Mouse (Mus musculus) lung, postnatal 0 days (tissue): ENCODE measurements at regions not wholly inside any gene's neighbourhood (a gene's known extent, or its start where the extent isn't known, plus 50 kb on each side); places are given as distances from the start of the nearest gene placed in this dataset.

ENCODE experiments used
- CTCF ChIP-seq: IDR thresholded peaks from 2 replicates; pipeline ENCODE4 v1.5.1; 2016; ENCODE audit warnings: antibody characterized with exemption, mild to moderate bottlenecking
- EP300 ChIP-seq: IDR thresholded peaks from 2 replicates; pipeline ENCODE4 v1.6.1; 2016; ENCODE audit warnings: antibody characterized with exemption, mild to moderate bottlenecking, control low read depth

GRCm38 (mm10) chr5:83868359-83868758, 513.4 kb upstream of the Tecrl start:
- TF ChIP-seq CTCF (no peak), EP300 (no peak)
